Mouse (Mus musculus) CD8-positive naive resting alpha-beta T cell, adult 57 days (primary cell): ENCODE measurements around the gene Spag6. TPM values are rescaled to one million over a fixed set of nuclear protein-coding genes. Genes with fewer than 3 reads are reported as not detected.

Source experiments
- total RNA-seq: library from RNA; stranded (reverse); gene quantifications from one replicate; pipeline ENCODE4 v1.2.4, GENCODE M21; 2023

Spag6 gene
- not detected for total RNA-seq

DNA sequence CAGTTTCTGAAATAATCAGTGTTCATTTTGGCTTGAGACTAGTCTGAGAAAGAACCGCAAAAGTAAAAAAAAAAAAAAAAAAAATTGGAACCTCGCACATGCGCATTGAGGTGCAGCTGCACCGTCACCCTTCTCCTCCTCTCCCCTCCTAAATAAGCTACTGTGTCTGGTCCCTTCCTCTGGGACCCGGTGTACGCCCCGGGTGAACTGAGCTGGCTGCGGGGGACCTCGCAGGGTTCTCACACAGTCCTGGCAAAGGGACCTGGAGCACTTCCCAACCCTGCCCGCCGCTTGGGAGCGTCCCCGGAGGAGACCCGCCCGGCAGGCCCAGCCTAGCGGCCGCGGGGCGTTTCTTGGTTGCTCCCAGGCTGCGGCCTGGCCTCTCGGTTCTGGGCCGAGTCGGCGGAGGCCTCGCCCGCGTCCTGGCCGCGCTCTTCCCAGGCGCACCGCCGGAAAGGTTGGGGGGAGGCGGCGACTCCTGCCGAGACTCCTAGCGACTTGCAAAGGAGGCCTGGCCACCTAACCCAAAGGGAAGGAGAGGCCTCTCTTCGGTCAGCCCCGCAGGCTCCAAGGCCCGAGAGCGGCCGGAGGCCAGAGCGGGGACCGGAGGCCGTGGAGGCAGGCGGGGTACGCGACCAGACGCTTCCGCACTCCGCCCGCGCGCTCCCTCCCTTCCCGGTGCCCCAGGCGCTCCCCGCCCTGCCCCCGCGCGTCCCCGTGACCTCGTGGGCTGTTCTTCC is at the start of gene Spag6:
Gene Spag6, plus strand, starts transcription at position 162 of the 740 bp plus-strand sequence.

GRCm38 (mm10) chr2:18672133-18672765 is 21.6 kb upstream of the Spag6 start, which contains the start of gene Commd3:
Gene Commd3 (plus strand): TSS chr2:18672384.

DNA sequence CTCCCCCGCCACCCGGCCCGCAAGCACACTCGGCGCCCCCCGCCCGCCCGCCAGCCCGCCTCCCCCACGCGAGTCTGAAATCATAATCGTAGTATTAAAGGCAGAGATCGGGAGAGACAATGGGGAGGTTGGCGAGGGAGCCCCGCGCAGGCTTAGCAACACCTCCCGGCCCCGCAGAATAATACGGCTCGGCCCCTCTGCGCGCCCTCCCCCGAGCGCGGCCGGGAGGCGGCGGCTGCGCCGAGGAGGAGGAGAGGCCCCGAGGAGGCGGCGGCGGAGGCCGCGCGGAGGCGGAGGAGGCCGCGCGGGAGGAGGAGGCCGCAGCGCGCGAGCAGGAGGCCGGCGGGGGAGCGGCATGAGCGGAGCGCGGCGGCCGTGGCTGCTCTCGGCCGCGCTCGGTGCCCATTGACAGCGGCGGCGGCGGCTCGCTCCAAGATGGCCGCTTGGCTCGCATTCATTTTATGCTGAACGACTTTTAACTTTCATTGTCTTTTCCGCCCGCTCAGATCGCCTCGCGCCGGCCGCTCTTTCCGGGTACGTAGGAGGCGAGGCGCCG is 16.8 kb upstream of the Spag6 start, which contains the start of gene Bmi1:
Gene Bmi1, plus strand, starts transcription at position 83 of the 556 bp plus-strand sequence.

Other genes starting within 250 kb of the Spag6 start
- 67.9 TPM for gene Commd3, start 21.6 kb upstream of the Spag6 start, total RNA-seq
- gene Bmi1, start 17.0 kb upstream of the Spag6 start, total RNA-seq, result 28.8 TPM